Mouse (Mus musculus): Measurements from ENCODE around the gene Gpr146.

DNA sequence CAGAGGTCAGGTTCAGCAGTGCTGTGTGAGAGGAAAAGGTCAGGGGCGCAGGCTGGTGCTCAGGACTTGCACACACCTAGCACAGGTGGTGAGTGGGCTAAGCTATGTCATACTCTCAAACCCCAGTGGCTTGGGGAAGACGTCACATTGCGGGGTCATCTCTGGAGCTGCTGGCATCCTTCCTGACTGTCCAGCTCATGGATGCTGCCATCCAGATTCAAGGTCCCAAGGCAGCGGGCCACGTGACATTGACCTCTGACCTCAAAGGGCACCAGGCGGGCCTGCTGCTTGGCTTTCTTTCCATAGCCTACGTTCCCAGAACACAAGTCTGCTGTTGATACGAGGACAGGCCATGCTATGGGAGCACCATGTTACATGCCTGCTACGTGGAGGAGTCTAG, 49.5 kb downstream of the Gpr146 start:
- TF ChIP-seq CTCF (IDR thresholded peaks at IDR 0.05; ENCODE audit: low read depth, low read length) (no peak), POLR2AphosphoS5 (IDR thresholded peaks at IDR 0.05; ENCODE audit: insufficient replicate concordance, low read depth, low read length) (no peak), TAL1 (conservative IDR thresholded peaks at IDR 0.05; ENCODE audit: low read depth, low read length) (no peak)
